Mouse (Mus musculus): Measurements from ENCODE around the gene Wbp1l.

The Wbp1l gene

GRCm38 (mm10) chr19:46629807-46630206 is 30.9 kb downstream of the Wbp1l start:
- DNase-seq (ENCODE audit: low read depth, low spot score) = no peak

- DNase-seq (ENCODE audit: low read depth, low spot score) = no peak
These were observed 32.8 kb downstream of the Wbp1l start for GRCm38 (mm10) chr19:46631637-46632036.

GRCm38 (mm10) chr19:46635766-46636165 is 36.9 kb downstream of the Wbp1l start:
- no peak for DNase-seq (ENCODE audit: low read depth, low spot score)

- no peak for DNase-seq (ENCODE audit: low read depth, low spot score)
These were observed 38.7 kb downstream of the Wbp1l start for GRCm38 (mm10) chr19:46637598-46637997.

GRCm38 (mm10) chr19:46639053-46639452 is 40.2 kb downstream of the Wbp1l start:
- DNase-seq (ENCODE audit: low read depth, low spot score) = no peak

- no peak for DNase-seq (ENCODE audit: low read depth, low spot score)
These were observed 40.6 kb downstream of the Wbp1l start for GRCm38 (mm10) chr19:46639496-46639895.

GRCm38 (mm10) chr19:46640780-46641179 is 41.9 kb downstream of the Wbp1l start:
- DNase-seq (ENCODE audit: low read depth, low spot score) = no peak

- DNase-seq (ENCODE audit: low read depth, low spot score) = peak; percentile 80
These were observed 42.7 kb downstream of the Wbp1l start for GRCm38 (mm10) chr19:46641420-46642085.

- no peak for DNase-seq (ENCODE audit: low read depth, low spot score)
These were observed 43.4 kb downstream of the Wbp1l start for GRCm38 (mm10) chr19:46642136-46642753.

- DNase-seq (ENCODE audit: low read depth, low spot score) = peak; percentile 83
These were observed 44.4 kb downstream of the Wbp1l start for GRCm38 (mm10) chr19:46643236-46643635.

GRCm38 (mm10) chr19:46644343-46644792 is 45.5 kb downstream of the Wbp1l start:
- DNase-seq (ENCODE audit: low read depth, low spot score) = no peak

GRCm38 (mm10) chr19:46644793-46645602 is 46.1 kb downstream of the Wbp1l start:
- DNase-seq (ENCODE audit: low read depth, low spot score) = peak; percentile 71

GRCm38 (mm10) chr19:46646041-46646481 is 47.2 kb downstream of the Wbp1l start:
- DNase-seq (ENCODE audit: low read depth, low spot score) = peak; percentile 84

GRCm38 (mm10) chr19:46647254-46647653 is 48.4 kb downstream of the Wbp1l start:
- DNase-seq (ENCODE audit: low read depth, low spot score) = no peak

GRCm38 (mm10) chr19:46647850-46648249 is 49.0 kb downstream of the Wbp1l start:
- DNase-seq (ENCODE audit: low read depth, low spot score) = no peak

GRCm38 (mm10) chr19:46648565-46648964 is 49.7 kb downstream of the Wbp1l start:
- no peak for DNase-seq (ENCODE audit: low read depth, low spot score)

- DNase-seq (ENCODE audit: low read depth, low spot score) = no peak
These were observed 54.3 kb downstream of the Wbp1l start for GRCm38 (mm10) chr19:46653188-46653587.

GRCm38 (mm10) chr19:46653616-46654235 is 54.8 kb downstream of the Wbp1l start:
- DNase-seq (ENCODE audit: low read depth, low spot score) = no peak

- DNase-seq (ENCODE audit: low read depth, low spot score) = no peak
These were observed 56.7 kb downstream of the Wbp1l start for GRCm38 (mm10) chr19:46655626-46656025.

- DNase-seq (ENCODE audit: low read depth, low spot score) = no peak
These were observed 57.4 kb downstream of the Wbp1l start for GRCm38 (mm10) chr19:46656151-46656840.

GRCm38 (mm10) chr19:46657339-46658020 is 58.6 kb downstream of the Wbp1l start:
- no peak for DNase-seq (ENCODE audit: low read depth, low spot score)
